Mouse (Mus musculus) embryonic facial prominence, embryonic 15.5 days (tissue): Measurements from ENCODE around the gene Poc1b. TPM values are rescaled to one million over a fixed set of nuclear protein-coding genes. Genes with fewer than 3 reads are reported as not detected.
A peak's percentile ranks its signal among the peaks of the same experiment; 100 is the strongest.

Source experiments
- ATAC-seq: fragments of 200-750 bp; cut with Nextera tagmentation; 2 replicates; pipeline ENCODE4 v1.8.0; 2017; ENCODE audit warnings: low read depth, moderate TSS enrichment; ENCODE audit not compliant: insufficient number of reproducible peaks, low FRiP score, low TSS enrichment
- H3K27ac ChIP-seq: fragments of 300-500 bp; sonication (generic); replicated peaks from 2 replicates; pipeline ENCODE4 v1.5.1; 2015; ENCODE audit warnings: mild to moderate bottlenecking, inconsistent platforms
- H3K27me3 ChIP-seq: fragments of 300-500 bp; sonication (generic); 2 replicates; pipeline ENCODE4 v1.6.1; 2015; ENCODE audit warnings: inconsistent platforms
- H3K36me3 ChIP-seq: fragments of 300-500 bp; sonication (generic); 2 replicates; pipeline ENCODE4 v1.6.1; 2015; ENCODE audit warnings: mild to moderate bottlenecking, inconsistent platforms
- H3K4me1 ChIP-seq: fragments of 300-500 bp; sonication (generic); 2 replicates; pipeline ENCODE4 v1.6.1; 2015; ENCODE audit warnings: inconsistent platforms
- H3K4me2 ChIP-seq: fragments of 300-500 bp; sonication (generic); replicated peaks from 2 replicates; pipeline ENCODE4 v1.6.1; 2015; ENCODE audit warnings: mild to moderate bottlenecking, inconsistent platforms
- H3K4me3 ChIP-seq: fragments of 300-500 bp; sonication (generic); replicated peaks from 2 replicates; pipeline ENCODE4 v1.5.1; 2015; ENCODE audit warnings: mild to moderate bottlenecking, inconsistent platforms
- H3K9ac ChIP-seq: fragments of 300-500 bp; sonication (generic); 2 replicates; pipeline ENCODE4 v1.6.1; 2015; ENCODE audit warnings: inconsistent platforms
- H3K9me3 ChIP-seq: fragments of 300-500 bp; sonication (generic); replicated peaks from 2 replicates; pipeline ENCODE4 v1.6.1; 2016; ENCODE audit warnings: inconsistent platforms
- WGBS: fragments of 180-500 bp; shearing (Covaris S2); methylation state at CpG from one replicate; pipeline ENCODE4 v1.1.7; 2015; 5-methylcytosine and 5-hydroxymethylcytosine counted together
- polyA plus RNA-seq: library from polyadenylated mRNA; unstranded; fragments of >200 nt; fragmentation: Nextera tagmentation; extraction: Ambion mirVana; gene quantifications from 2 replicates; pipeline ENCODE4 v1.2.1, GENCODE M21; 2015

Gene Poc1b
- polyA plus RNA-seq, 1 experiment from 2014 or later = 20.5 TPM

- Histone ChIP-seq H3K9ac (no peak overlapping the region), H3K4me1 (peaks cover 19% of the 10 kb centered on the region; the same call in 1 of the 2 replicates), H3K9me3 (no peaks in the 10 kb centered on the region), H3K4me3 (no peak overlapping the region), H3K27ac (no peak overlapping the region), H3K36me3 (peaks cover 11% of the 10 kb centered on the region; the same call in 1 of the 2 replicates), H3K4me2 (no peak overlapping the region), H3K27me3 (no peaks in the 10 kb centered on the region)
- 0 out of 2 replicates have a peak, but pooled peaks have one; percentile 16 for ATAC-seq
- WGBS = 75% methylated on average over 6 of the region's 6 CpGs
These were observed 25.4 kb downstream of the Poc1b start for GRCm38 (mm10) chr10:99132189-99132588.

DNA sequence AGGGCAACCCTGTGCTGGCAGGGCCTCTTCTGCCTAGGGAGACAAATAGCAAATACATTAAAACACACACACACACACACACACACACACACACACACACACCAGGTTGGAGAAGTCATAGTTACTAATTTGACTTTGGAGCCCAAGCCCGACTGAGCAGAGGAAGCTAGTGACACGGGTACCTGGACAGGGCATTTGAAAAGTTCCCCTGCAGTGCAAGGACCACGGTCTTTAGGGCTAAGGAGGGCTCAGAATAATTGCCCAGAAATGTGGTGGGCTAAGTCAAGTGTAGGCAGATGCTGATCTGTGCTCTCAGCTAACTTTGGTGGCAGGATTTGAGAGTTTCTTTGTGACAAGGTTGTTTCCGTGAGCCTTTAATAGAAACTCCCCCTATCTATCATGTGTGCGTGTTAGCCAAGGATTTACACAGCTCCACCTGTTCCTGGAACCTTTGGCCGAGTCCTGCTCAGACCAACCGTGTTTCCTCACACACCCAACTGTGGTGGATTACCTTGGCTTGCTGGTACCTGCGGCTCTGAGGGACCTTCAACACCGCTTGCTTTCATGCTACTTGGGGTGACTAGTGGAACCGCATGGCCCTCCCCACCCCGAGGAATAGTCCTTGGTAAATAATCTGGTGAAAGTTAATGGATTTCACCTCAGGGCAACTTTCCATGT is 25.9 kb downstream of the Poc1b start:
- H3K27ac ChIP-seq = no peak overlapping the region
- peaks cover 11% of the 10 kb centered on the region; the same call in 1 of the 2 replicates for H3K36me3 ChIP-seq
- no peaks in the 10 kb centered on the region for H3K9me3 ChIP-seq
- H3K4me1 ChIP-seq = peaks cover 18% of the 10 kb centered on the region; the same call in 1 of the 2 replicates
- H3K9ac ChIP-seq = no peak overlapping the region
- no peak for ATAC-seq
- H3K27me3 ChIP-seq = no peaks in the 10 kb centered on the region
- WGBS = 87% methylated on average over 11 of the region's 11 CpGs
- no peak overlapping the region for H3K4me3 ChIP-seq
- H3K4me2 ChIP-seq = no peak overlapping the region

- Histone ChIP-seq H3K9me3 (no peaks in the 10 kb centered on the region), H3K27ac (no peak overlapping the region), H3K27me3 (no peaks in the 10 kb centered on the region), H3K4me2 (no peak overlapping the region), H3K4me1 (peaks cover 13% of the 10 kb centered on the region; the same call in 1 of the 2 replicates), H3K36me3 (peaks cover 11% of the 10 kb centered on the region; the same call in 1 of the 2 replicates), H3K9ac (no peak overlapping the region), H3K4me3 (no peak overlapping the region)
- no peak for ATAC-seq
- WGBS = 93% methylated on average over 16 of the region's 16 CpGs
These were observed 26.6 kb downstream of the Poc1b start for GRCm38 (mm10) chr10:99133321-99133875.

GRCm38 (mm10) chr10:99136337-99136736 is 29.5 kb downstream of the Poc1b start:
- Histone ChIP-seq H3K9ac (no peak overlapping the region), H3K4me2 (no peak overlapping the region), H3K4me3 (no peak overlapping the region), H3K4me1 (peaks cover 2% of the 10 kb centered on the region; the same call in 1 of the 2 replicates), H3K27ac (no peak overlapping the region), H3K36me3 (0 out of 2 replicates have a peak, but pooled peaks cover 6% of the 10 kb centered on the region), H3K9me3 (no peaks in the 10 kb centered on the region), H3K27me3 (no peaks in the 10 kb centered on the region)
- ATAC-seq = no peak
- 66% methylated on average over 5 of the region's 5 CpGs for WGBS

GRCm38 (mm10) chr10:99145611-99146010 is 38.8 kb downstream of the Poc1b start:
- ATAC-seq = no peak
- no peaks in the 10 kb centered on the region for H3K27me3 ChIP-seq
- H3K9ac ChIP-seq = no peak overlapping the region
- H3K4me1 ChIP-seq = no peaks in the 10 kb centered on the region
- H3K36me3 ChIP-seq = 0 out of 2 replicates have a peak, but pooled peaks cover 7% of the 10 kb centered on the region
- H3K4me2 ChIP-seq = no peak overlapping the region
- no peak overlapping the region for H3K4me3 ChIP-seq
- H3K27ac ChIP-seq = no peak overlapping the region
- H3K9me3 ChIP-seq = no peaks in the 10 kb centered on the region
- 72% methylated on average over 8 of the region's 8 CpGs for WGBS

DNA sequence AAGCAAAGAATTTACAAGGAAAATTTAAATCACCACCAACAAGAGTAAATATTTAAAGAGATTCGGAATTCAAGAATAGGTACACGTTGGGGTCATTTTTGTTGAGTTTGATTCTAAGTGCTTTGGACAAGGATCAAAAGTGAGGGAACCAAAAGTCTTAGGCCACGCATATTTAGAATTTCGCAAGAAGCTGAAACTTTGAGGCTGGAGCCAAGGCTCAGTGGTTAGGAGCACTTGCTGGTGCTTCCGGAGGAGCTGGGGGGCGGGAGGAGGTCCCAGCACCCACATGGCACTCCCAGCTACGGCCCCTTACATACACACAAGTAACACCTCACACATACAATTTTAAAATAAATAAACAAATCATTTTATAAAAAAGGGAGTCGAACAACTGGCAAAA is 39.8 kb downstream of the Poc1b start:
- Histone ChIP-seq H3K27me3 (no peaks in the 10 kb centered on the region), H3K4me1 (no peaks in the 10 kb centered on the region), H3K36me3 (0 out of 2 replicates have a peak, but pooled peaks cover 7% of the 10 kb centered on the region), H3K9ac (no peak overlapping the region), H3K4me2 (no peak overlapping the region), H3K9me3 (no peaks in the 10 kb centered on the region), H3K27ac (no peak overlapping the region), H3K4me3 (no peak overlapping the region)
- no peak for ATAC-seq
- 88% methylated on average over 8 of the region's 8 CpGs for WGBS

GRCm38 (mm10) chr10:99150016-99150415 is 43.2 kb downstream of the Poc1b start:
- no peak overlapping the region for H3K4me2 ChIP-seq
- H3K9me3 ChIP-seq = no peaks in the 10 kb centered on the region
- ATAC-seq = no peak
- no peak overlapping the region for H3K4me3 ChIP-seq
- 91% methylated on average over 6 of the region's 6 CpGs for WGBS
- 0 out of 2 replicates have a peak, but pooled peaks cover 7% of the 10 kb centered on the region for H3K36me3 ChIP-seq
- no peak overlapping the region for H3K27ac ChIP-seq
- no peaks in the 10 kb centered on the region for H3K4me1 ChIP-seq
- H3K27me3 ChIP-seq = no peaks in the 10 kb centered on the region
- no peak overlapping the region for H3K9ac ChIP-seq

GRCm38 (mm10) chr10:99151580-99151979 is 44.7 kb downstream of the Poc1b start:
- H3K36me3 ChIP-seq = 0 out of 2 replicates have a peak, but pooled peaks cover 7% of the 10 kb centered on the region
- H3K27me3 ChIP-seq = no peaks in the 10 kb centered on the region
- H3K4me2 ChIP-seq = no peak overlapping the region
- 95% methylated on average over 1 of the region's 1 CpGs for WGBS
- H3K9ac ChIP-seq = no peak overlapping the region
- H3K9me3 ChIP-seq = no peaks in the 10 kb centered on the region
- ATAC-seq = no peak
- no peak overlapping the region for H3K4me3 ChIP-seq
- H3K4me1 ChIP-seq = no peaks in the 10 kb centered on the region
- H3K27ac ChIP-seq = no peak overlapping the region

DNA sequence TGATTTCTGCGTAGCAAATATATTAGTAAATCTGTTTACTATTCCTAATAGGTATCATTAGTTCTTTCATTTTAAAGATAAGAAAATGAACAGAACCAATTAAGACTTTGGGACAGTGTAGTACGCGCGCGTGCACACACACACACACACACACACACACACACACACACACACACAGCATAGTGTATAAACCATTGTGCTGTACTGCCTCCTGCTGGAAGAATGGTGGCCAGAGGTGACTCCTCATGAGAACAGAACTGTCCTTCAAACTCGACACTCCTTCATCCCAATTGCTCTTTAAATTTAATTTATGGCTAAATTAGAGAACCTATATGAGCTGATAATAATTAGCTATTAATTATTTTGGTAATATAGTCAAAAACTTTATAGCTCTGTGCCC is 45.2 kb downstream of the Poc1b start:
- no peaks in the 10 kb centered on the region for H3K27me3 ChIP-seq
- no peak overlapping the region for H3K4me3 ChIP-seq
- 93% methylated on average over 6 of the region's 6 CpGs for WGBS
- no peak overlapping the region for H3K27ac ChIP-seq
- H3K9me3 ChIP-seq = no peaks in the 10 kb centered on the region
- H3K9ac ChIP-seq = no peak overlapping the region
- 0 out of 2 replicates have a peak, but pooled peaks cover 7% of the 10 kb centered on the region for H3K36me3 ChIP-seq
- no peak overlapping the region for H3K4me2 ChIP-seq
- ATAC-seq = no peak
- no peaks in the 10 kb centered on the region for H3K4me1 ChIP-seq

- Histone ChIP-seq H3K36me3 (0 out of 2 replicates have a peak, but pooled peaks cover 7% of the 10 kb centered on the region), H3K27ac (no peak overlapping the region), H3K4me1 (no peaks in the 10 kb centered on the region), H3K27me3 (no peaks in the 10 kb centered on the region), H3K4me2 (no peak overlapping the region), H3K9ac (no peak overlapping the region), H3K4me3 (no peak overlapping the region), H3K9me3 (no peaks in the 10 kb centered on the region)
- whole genome bisulfite sequencing = 86% methylated on average over 8 of the region's 8 CpGs
- ATAC-seq = no peak
These were observed 47.8 kb downstream of the Poc1b start for GRCm38 (mm10) chr10:99154635-99155034.

- Histone ChIP-seq H3K9ac (no peak overlapping the region), H3K36me3 (no peaks in the 10 kb centered on the region), H3K27me3 (no peaks in the 10 kb centered on the region), H3K27ac (no peak overlapping the region), H3K9me3 (no peaks in the 10 kb centered on the region), H3K4me2 (no peak overlapping the region), H3K4me3 (no peak overlapping the region), H3K4me1 (no peaks in the 10 kb centered on the region)
- ATAC-seq = no peak
- 87% methylated on average over 5 of the region's 5 CpGs for WGBS
These were observed 50.0 kb downstream of the Poc1b start for GRCm38 (mm10) chr10:99156808-99157207.
